Mouse (Mus musculus) forebrain, embryonic 16.5 days (tissue): ENCODE measurements around the gene Cipc. TPM values are rescaled to one million over a fixed set of nuclear protein-coding genes. Genes with fewer than 3 reads are reported as not detected.

Experiments used
- ATAC-seq: fragments of 200-750 bp; cut with Nextera tagmentation; 2 replicates; pipeline ENCODE4 v1.8.0; 2017; ENCODE audit warnings: mild to moderate bottlenecking, moderate library complexity
- H3K27ac ChIP-seq: fragments of 300-500 bp; sonication (generic); 2 replicates; pipeline ENCODE4 v1.5.1; 2014; ENCODE audit warnings: low read length, control low read depth
- H3K27me3 ChIP-seq: fragments of 300-500 bp; sonication (generic); replicated peaks from 2 replicates; pipeline ENCODE4 v1.6.1; 2014; ENCODE audit warnings: low read length; ENCODE audit not compliant: control insufficient read depth, insufficient read depth
- H3K36me3 ChIP-seq: fragments of 300-500 bp; sonication (generic); 2 replicates; pipeline ENCODE4 v1.6.1; 2014; ENCODE audit not compliant: control insufficient read depth, insufficient read depth
- H3K4me1 ChIP-seq: fragments of 300-500 bp; sonication (generic); replicated peaks from 2 replicates; pipeline ENCODE4 v1.6.1; 2014; ENCODE audit warnings: low read length; ENCODE audit not compliant: control insufficient read depth, insufficient read depth
- H3K4me2 ChIP-seq: fragments of 300-500 bp; sonication (generic); 2 replicates; pipeline ENCODE4 v1.6.1; 2014; ENCODE audit warnings: mild to moderate bottlenecking, low read length, control low read depth
- H3K4me3 ChIP-seq: fragments of 300-500 bp; sonication (generic); replicated peaks from 2 replicates; pipeline ENCODE4 v1.5.1; 2014; ENCODE audit warnings: mild to moderate bottlenecking, low read length, control low read depth
- H3K9ac ChIP-seq: fragments of 300-500 bp; sonication (generic); replicated peaks from 2 replicates; pipeline ENCODE4 v1.6.1; 2014; ENCODE audit warnings: low read depth, low read length, control low read depth
- H3K9me3 ChIP-seq: fragments of 300-500 bp; sonication (generic); 2 replicates; pipeline ENCODE4 v1.6.1; 2016; ENCODE audit warnings: low read length; ENCODE audit not compliant: control insufficient read depth
- WGBS: fragments of 180-500 bp; shearing (Covaris S2); extraction: QIAGEN DNeasy Blood & Tissue Kit; methylation state at CpG from one replicate; pipeline ENCODE4 v1.1.7; 2014; 5-methylcytosine and 5-hydroxymethylcytosine counted together
- polyA plus RNA-seq: library from polyadenylated mRNA; unstranded; fragments of >200 nt; fragmentation: Nextera tagmentation; extraction: Ambion mirVana; gene quantifications from 2 replicates; pipeline ENCODE4 v1.2.1, GENCODE M21; 2015

Gene Cipc
- polyA plus RNA-seq, 1 experiment from 2014 or later: 62.7 TPM

DNA sequence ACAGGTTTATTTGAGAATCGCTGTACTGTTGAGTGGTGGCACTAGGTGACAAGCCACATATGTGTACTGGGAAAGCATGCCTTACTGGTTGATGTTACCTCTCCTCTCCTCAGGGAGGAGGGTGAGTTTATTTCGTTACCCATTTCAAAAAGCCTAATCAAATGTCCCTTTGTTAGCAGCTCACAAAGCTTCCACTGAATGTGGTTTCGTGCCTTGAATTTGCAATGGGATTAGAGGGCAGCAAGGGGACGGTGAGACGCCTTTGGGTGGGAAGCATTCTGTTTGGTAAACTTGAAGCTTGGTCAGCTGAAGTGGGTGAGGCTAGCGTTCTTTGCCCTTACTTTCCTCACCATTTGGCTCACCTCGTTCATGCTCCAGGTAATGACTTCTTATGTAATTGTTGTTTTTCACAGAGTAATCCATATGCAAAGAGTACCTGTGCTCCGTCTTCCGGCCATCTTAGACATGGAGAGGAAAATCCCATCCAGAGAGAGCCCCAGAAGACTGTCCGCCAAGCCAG lies 5.5 kb downstream of the Cipc start:
- Histone ChIP-seq H3K27ac (no peak overlapping the region), H3K27me3 (no peaks in the 10 kb centered on the region), H3K4me1 (peaks cover 36% of the 10 kb centered on the region), H3K4me2 (no peak overlapping the region), H3K9me3 (no peaks in the 10 kb centered on the region), H3K4me3 (no peak overlapping the region), H3K36me3 (peaks cover 14% of the 10 kb centered on the region), H3K9ac (no peak overlapping the region)
- 45% methylated on average over 10 of the region's 10 CpGs for WGBS
- no peak for ATAC-seq

DNA sequence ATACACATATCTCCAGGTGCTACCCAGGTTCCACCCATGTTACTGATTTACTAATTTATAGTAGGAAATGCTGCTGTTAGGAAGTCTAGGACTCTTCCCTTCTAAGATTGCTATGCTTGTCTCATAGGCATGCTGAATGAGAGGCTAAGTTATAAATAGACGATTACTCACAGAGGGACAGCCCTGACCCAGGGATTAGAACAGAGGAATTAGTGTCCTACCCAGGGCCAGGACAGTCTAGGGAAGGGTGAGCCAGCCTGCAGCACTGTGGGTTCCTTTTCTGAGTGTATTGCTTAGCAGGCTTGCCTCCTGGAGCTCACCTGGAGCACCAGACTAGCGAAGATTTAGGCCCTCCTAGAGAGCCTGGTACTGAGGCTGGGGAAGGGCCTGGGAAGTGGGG lies 9.1 kb downstream of the Cipc start:
- H3K27me3 ChIP-seq: no peaks in the 10 kb centered on the region
- H3K27ac ChIP-seq: no peak overlapping the region
- WGBS: 88% methylated on average over 2 of the region's 2 CpGs
- no peak overlapping the region for H3K4me2 ChIP-seq
- no peaks in the 10 kb centered on the region for H3K9me3 ChIP-seq
- H3K9ac ChIP-seq: no peak overlapping the region
- H3K4me1 ChIP-seq: peaks cover 8% of the 10 kb centered on the region
- H3K36me3 ChIP-seq: peaks cover 33% of the 10 kb centered on the region
- H3K4me3 ChIP-seq: no peak overlapping the region
- ATAC-seq: no peak

DNA sequence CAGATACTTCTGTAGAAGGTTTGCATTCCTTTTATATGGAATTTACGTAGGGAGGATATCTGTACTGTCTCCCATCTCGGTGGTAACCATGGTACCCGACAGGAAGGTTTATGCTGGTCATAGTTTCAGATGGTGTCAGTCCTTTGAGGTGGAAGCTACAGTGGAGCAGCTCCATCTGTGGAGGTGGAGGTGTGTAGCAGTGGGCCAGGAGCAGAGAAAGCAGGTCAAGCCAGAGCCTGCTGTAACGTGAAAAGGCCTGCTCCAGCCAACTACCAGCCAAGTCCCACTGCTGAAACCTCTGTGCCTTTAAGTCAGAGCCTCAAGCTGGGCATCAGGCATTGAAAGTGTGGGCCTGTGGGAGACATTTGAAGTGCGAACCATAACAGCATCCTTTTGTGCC lies 11.7 kb downstream of the Cipc start:
- no peak for ATAC-seq
- Histone ChIP-seq H3K9ac (no peak overlapping the region), H3K27me3 (no peaks in the 10 kb centered on the region), H3K36me3 (peaks cover 53% of the 10 kb centered on the region), H3K4me3 (no peak overlapping the region), H3K27ac (no peak overlapping the region), H3K4me2 (no peak overlapping the region), H3K4me1 (no peaks in the 10 kb centered on the region), H3K9me3 (no peaks in the 10 kb centered on the region)
- 95% methylated on average over 5 of the region's 5 CpGs for WGBS

DNA sequence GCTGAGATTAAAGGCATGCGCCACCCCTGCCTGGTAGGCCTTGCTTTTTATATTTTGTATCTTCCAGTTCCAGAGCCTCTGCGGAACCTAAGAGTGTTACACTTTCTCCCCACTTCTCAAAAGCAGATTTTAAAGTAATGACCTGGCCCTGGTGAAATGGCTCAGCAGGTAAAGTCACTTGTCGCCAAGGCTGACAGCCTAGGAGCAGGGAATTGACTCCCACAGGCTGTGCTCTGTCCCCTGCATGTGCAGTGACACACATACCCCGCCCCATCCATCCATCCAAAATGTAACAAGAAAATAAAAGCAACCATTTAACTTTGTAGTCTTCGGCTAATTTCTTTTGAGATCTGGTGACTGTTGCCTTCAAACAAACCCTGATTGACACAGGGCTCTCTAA lies 12.8 kb downstream of the Cipc start:
- no peaks in the 10 kb centered on the region for H3K9me3 ChIP-seq
- no peak overlapping the region for H3K4me3 ChIP-seq
- H3K27me3 ChIP-seq: no peaks in the 10 kb centered on the region
- H3K9ac ChIP-seq: no peak overlapping the region
- no peak overlapping the region for H3K4me2 ChIP-seq
- no peak for ATAC-seq
- WGBS: 96% methylated on average over 5 of the region's 5 CpGs
- no peaks in the 10 kb centered on the region for H3K4me1 ChIP-seq
- peaks cover 50% of the 10 kb centered on the region for H3K36me3 ChIP-seq
- no peak overlapping the region for H3K27ac ChIP-seq

DNA sequence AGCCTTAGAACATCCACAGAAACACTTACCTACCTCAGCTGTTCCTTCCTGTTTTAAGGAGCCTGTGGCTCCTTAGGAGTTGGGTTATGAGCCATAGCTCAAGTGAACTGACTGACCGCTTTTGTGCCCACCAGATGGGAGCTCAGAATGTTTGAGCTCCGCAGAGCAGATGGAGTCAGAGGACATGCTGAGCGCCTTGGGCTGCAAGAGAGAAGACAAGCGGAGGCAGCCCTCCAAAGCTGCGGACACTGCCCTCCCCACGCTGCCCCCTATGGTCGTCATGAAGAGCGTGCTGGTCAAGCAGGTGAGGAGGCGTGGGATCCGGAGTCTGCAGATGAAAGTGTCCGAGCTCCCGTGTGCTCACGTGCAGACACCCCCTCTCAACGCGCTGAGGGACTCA lies 13.3 kb downstream of the Cipc start:
- Histone ChIP-seq H3K27me3 (no peaks in the 10 kb centered on the region), H3K4me1 (no peaks in the 10 kb centered on the region), H3K4me2 (no peak overlapping the region), H3K36me3 (peaks cover 50% of the 10 kb centered on the region), H3K4me3 (no peak overlapping the region), H3K9me3 (no peaks in the 10 kb centered on the region), H3K9ac (no peak overlapping the region), H3K27ac (no peak overlapping the region)
- 88% methylated on average over 15 of the region's 15 CpGs for WGBS
- no peak for ATAC-seq

DNA sequence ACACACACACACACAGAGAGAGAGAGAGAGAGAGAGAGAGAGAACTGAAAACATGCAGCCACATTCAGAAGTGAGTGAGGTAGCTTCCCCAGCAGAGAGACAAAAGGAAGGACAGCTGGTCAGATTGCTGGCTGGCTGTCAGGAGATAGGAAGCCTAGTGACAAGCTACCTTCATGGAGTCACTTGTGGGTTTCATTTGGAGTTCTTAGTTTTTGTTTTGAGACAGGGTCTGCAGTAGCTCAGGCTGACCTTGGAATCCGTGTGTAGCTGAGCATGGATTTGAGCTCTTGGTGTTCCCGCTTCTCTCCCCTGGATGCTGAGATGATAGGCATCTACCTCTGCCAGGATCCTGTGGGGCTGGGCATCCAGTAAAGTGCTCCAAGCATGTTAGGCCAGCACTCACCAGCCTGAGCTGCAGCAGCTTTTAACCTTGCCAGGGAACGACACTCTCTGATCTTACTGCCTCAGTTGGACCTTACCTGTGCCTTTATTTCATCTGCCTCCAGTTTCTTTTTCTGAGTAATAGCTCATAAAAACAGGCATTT lies 14.0 kb downstream of the Cipc start:
- WGBS: 89% methylated on average over 3 of the region's 3 CpGs
- Histone ChIP-seq H3K4me1 (no peaks in the 10 kb centered on the region), H3K27ac (no peak overlapping the region), H3K4me3 (no peak overlapping the region), H3K9ac (no peak overlapping the region), H3K4me2 (no peak overlapping the region), H3K27me3 (no peaks in the 10 kb centered on the region), H3K36me3 (peaks cover 46% of the 10 kb centered on the region), H3K9me3 (no peaks in the 10 kb centered on the region)
- ATAC-seq: no peak

DNA sequence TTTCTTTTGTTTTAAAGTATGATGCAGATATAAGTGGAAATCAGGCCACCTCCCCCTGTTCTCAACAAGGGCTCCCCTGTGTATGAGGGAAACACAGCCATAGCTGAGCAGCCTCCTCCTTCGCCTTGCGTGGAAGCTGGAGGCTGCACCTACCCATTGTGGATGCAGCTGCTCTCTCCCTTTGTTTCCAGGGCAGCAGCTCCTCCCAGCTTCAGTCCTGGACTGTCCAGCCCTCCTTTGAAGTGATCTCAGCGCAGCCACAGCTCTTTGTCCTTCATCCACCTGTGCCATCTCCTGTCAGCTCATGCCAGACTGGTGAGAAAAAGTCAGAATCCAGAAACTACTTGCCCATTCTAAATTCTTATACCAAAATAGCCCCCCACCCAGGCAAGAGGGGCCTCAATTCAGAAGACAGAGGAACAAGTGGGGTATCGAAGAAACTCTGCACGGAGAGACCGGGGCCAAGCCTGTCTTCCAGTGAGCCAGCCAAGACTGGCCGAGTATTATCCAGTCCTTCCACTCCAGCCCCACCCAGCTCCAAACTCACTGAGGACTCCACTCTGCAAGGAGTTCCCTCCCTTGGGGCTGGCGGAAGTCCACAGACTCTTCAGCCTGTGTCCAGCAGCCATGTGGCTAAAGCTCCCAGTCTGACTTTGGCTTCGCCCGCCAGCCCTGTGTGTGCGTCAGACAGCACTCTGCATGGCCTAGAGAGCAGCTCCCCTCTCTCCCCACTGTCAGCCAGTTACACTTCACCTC lies 14.9 kb downstream of the Cipc start:
- Histone ChIP-seq H3K36me3 (peaks cover 46% of the 10 kb centered on the region), H3K9me3 (no peaks in the 10 kb centered on the region), H3K27me3 (no peaks in the 10 kb centered on the region), H3K4me2 (no peak overlapping the region), H3K27ac (no peak overlapping the region), H3K9ac (no peak overlapping the region), H3K4me1 (no peaks in the 10 kb centered on the region), H3K4me3 (no peak overlapping the region)
- 75% methylated on average over 11 of the region's 11 CpGs for WGBS
- no peak for ATAC-seq

DNA sequence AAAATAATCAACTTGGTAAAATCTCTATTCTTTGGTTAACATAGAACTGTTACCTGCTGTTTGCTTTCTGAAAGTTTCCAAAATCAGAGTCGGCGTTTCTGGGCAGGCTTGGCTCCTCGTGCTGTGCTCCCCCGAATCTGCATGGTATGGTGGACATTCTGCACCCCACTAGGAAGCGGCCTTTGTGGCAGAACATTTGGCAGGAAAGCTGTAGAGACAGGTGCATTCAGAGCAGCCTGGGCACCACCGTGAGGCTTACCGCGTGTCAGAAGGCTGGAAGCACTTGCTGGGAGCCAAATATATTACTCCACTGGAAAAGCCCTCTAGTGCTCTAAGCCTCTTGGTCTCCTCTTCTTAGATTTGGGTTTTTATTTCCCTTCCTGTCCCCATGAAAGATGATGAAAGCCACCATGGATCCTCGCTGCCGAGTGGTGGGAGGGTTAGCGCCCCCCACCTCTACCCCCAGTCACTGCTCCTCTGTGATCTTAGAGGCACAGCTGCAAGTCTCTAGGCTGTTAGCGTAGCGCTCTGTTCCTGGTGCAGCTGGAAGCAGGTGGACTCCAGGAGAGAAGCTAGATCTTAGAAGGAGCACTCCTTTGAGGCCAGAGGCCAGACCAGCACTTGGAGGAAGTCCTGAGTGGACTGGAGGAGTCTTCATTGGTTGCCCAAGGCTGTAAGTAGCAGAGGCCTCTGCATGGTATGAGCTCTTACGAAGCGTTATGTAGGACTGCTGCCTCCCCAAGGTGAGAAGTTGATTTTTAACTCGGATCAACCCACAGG lies 17.6 kb downstream of the Cipc start:
- ATAC-seq: no peak
- no peak overlapping the region for H3K27ac ChIP-seq
- peaks cover 32% of the 10 kb centered on the region for H3K36me3 ChIP-seq
- H3K4me1 ChIP-seq: no peaks in the 10 kb centered on the region
- no peaks in the 10 kb centered on the region for H3K27me3 ChIP-seq
- H3K9me3 ChIP-seq: no peaks in the 10 kb centered on the region
- no peak overlapping the region for H3K4me3 ChIP-seq
- no peak overlapping the region for H3K4me2 ChIP-seq
- H3K9ac ChIP-seq: no peak overlapping the region
- WGBS: 88% methylated on average over 16 of the region's 16 CpGs

DNA sequence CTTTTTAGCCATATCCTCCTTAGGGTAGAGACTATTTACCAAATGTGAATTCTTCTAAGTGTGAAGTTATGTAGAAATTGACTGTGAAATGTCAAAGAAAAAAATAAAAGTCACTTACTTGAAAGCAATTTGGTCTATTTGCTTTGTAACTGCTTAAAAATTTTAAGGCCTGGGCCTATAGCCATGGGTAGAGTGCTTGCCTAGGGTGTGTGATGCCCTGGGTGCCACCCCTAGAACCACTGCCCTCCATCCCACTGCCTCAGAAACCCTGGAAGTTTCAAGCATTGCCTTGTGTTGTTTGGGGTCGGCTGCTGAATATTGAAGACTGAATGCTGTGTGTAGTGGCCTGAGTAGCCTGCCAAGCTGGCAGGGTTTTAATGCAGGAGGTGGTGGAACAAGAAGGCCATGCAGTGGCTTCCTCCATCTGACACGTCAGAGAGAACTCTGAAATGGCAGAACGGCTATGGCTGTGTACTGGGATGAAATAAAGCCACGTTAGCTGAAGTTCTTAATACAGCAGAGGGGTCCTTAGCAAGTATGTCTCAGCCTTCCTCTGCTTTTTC lies 18.5 kb downstream of the Cipc start:
- ATAC-seq: no peak
- H3K4me1 ChIP-seq: no peaks in the 10 kb centered on the region
- no peak overlapping the region for H3K9ac ChIP-seq
- no peaks in the 10 kb centered on the region for H3K9me3 ChIP-seq
- H3K27ac ChIP-seq: no peak overlapping the region
- H3K36me3 ChIP-seq: peaks cover 25% of the 10 kb centered on the region
- 91% methylated on average over 4 of the region's 4 CpGs for WGBS
- no peaks in the 10 kb centered on the region for H3K27me3 ChIP-seq
- H3K4me3 ChIP-seq: no peak overlapping the region
- no peak overlapping the region for H3K4me2 ChIP-seq
